Mouse (Mus musculus) urinary bladder, adult 2 months (tissue): Measurements from ENCODE around the gene Ccdc66. TPM values are rescaled to one million over a fixed set of nuclear protein-coding genes. Genes with fewer than 3 reads are reported as not detected.

Experiments
- DNase-seq: peaks from one replicate; pipeline ENCODE4 v3.0.0; 2022; ENCODE audit warnings: low spot score
- polyA plus RNA-seq: library from polyadenylated mRNA; depleted of rRNA; stranded (reverse); fragments of >200 nt; gene quantifications from 2 replicates; pipeline ENCODE4 v1.2.3, GENCODE M21; 2012; rRNA removed

Gene Ccdc66
- 12.6 and 14.5 TPM in 2 replicates for polyA plus RNA-seq

DNA sequence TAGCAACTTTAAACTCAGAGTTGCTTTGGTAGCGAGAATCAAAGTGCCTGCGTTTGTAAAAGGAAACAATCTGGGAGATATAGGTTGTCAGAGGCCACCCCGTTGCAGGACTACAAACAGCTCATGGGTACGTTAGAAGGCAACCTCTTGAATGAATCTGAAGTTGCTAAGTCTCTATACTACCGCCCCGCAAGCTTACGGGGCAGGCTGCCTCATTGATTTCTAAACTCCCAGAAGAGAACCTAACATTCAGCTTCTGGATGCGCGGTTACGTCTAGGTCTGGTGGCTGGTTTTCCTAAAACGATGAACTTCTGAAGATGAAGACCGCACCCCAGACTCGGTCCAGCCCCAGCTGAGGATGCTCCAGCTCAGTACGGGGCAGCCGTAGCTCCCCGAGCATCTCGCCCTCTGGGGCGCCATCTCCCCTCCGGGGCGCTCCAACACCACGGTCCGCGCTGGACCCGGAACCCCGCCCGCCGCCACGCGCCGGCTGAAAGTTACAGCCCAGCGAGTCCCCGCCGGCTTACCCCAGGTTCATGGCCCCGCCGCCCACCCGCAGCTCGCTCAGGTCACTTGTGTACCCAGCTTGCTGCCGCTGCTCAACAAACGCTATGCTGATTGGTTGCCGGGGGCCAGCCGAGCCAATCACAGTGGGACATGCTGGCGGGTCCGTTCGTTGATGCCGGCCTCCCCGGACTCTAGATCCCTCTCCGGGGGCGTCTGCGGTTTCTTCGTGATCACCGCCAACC is at the start of gene Ccdc66:
Gene Ccdc66, minus strand, starts transcription at position 567 of the 750 bp plus-strand sequence.
- peak; percentile 100 for DNase-seq

GRCm38 (mm10) chr14:27543838-27544426 is 35.7 kb upstream of the Ccdc66 start:
- no peak for DNase-seq

DNA sequence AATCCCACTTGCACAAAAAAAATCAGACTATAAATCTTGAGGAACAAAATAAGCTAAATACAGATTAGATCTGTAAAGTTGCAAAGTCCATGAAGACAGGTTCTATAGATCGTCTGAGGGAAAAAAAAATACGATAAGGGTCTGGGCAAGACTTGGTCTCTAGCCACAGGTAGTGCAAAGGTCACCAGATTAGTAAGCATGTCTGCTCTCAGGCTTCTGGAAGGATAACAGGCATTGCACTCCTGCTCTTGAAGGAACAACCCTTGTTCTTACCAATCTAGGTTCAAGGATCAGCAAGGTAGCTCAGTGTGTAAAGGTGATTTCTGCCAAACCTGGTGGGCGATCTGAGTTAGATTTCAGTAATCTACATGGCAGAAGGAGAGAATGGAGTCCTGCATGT is 28.2 kb upstream of the Ccdc66 start:
- no peak for DNase-seq

GRCm38 (mm10) chr14:27524541-27524940 is 16.3 kb upstream of the Ccdc66 start:
- DNase-seq, result no peak

DNA sequence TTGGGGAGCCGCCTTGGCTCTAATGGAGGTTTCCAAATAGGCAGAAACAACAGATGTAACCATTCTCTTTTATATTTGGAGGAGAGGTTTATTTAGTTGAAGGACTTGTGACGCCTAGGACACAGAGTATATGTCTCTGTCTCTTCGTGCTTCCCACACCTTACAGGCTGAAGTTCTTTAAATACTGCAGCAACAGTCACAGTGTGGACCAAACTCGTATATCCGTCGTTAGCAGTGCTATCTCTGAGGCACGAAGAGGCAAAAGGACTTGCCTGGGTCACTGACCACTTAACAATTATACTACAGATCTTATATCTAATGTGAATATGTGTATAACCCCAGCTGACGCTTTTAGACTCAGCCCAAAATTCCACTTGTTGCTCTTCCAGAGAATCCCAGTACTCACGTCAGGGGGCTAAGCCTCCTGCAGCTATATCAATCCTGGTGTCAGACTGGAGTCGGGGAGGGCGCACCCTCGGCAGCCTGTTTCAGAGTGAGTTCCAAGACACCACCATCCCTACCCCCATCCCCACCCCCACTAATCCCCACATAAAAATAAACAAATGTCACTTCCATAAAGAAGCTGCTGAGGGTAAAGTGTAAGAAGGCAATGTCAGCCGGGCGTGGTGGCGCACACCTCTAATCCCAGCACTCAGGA is 513 bp upstream of the Ccdc66 start:
- no peak for DNase-seq

- DNase-seq, result no peak
These were observed 7.2 kb downstream of the Ccdc66 start for GRCm38 (mm10) chr14:27501096-27501495.

GRCm38 (mm10) chr14:27493516-27493915 is 14.7 kb downstream of the Ccdc66 start:
- DNase-seq, result no peak

- DNase-seq, result no peak
These were observed 16.9 kb downstream of the Ccdc66 start for GRCm38 (mm10) chr14:27491399-27491798.

DNA sequence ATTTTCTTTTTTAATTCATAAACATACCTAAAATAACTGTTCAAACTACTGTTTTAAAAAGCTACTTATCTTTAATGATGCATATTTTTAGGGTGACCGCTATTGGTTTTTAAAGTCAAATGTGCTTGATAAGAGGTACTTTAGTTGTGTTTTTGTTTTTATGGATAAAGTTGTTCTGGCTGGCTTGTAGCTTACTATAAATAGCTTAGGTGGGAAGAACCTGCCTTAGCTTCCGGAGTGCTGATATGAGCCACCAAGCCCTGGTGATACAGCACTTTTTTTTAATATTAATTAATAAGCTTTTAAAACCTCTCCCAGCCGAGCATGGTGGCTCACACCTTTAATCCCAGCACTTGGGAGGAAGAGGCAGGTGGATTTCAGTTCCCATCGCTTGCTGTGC is 61.3 kb downstream of the Ccdc66 start:
- DNase-seq, result no peak

DNA sequence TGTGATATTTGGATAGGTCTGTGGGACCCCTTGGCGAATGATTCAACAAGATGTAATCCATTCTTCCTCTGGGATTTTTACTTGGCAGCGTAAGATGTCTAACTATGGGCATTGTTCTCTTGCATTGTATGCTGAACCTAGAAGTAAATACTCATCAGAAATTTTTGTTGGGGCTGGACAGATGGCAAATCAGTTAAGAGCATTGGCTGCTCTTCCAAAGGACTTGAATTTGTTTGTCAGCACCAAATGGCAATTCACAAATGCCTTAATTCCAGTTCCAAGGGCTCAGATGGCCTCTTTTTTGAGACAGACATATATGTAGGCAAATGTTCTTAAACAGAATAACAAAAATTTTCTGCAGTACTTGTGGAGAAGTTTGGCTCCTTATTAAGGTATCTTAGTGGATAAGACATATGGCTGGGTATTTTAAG is 63.4 kb downstream of the Ccdc66 start:
- DNase-seq, result no peak

GRCm38 (mm10) chr14:27440921-27441320 is 67.3 kb downstream of the Ccdc66 start:
- DNase-seq, result no peak

DNA sequence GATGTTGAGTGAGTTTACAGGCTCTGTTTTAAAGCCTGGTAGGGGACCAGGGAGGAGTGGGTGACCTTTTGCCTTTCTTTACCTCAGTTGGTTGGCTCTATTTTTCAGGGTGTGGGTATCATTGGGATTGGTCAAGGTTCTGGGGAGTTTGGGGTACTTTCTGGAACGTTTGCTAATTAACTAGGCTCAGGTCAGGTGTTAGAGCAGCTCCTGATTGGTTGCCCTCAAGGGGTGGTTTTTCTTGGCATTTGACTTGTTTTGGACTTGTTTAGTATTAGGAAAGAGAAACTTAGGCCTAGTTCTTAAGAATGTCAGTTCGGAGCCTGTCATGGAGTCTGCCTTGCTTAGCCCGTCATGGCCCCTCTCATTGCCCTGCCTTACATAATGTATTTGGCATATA is 71.4 kb downstream of the Ccdc66 start:
- no peak for DNase-seq

- DNase-seq, result no peak
These were observed 72.1 kb downstream of the Ccdc66 start for GRCm38 (mm10) chr14:27436116-27436515.

DNA sequence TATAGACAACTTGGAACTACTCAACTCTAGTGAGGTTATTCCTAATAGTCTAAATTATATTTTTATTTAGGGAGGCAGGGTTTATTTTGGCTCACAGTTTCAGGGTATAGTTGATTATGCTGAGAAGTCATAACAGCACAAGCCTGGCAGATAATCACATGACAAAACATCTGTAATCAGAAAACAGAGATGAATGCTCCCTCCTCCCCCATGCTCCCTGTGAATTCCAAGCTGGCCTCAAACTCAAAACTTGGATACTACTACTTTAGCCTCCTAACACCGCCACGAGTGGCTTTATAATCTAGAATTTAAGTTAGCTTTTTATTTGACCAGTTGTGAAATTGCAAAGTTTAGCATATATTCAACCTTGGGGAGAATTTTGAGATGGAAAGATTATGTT is 76.2 kb downstream of the Ccdc66 start:
- no peak for DNase-seq

Other genes with a start within 250 kb of the Ccdc66 start
- 33.8 and 40.6 TPM in 2 replicates for gene Fam208a, start 79.6 kb downstream of the Ccdc66 start, polyA plus RNA-seq
- gene Erc2, start 114.0 kb upstream of the Ccdc66 start, polyA plus RNA-seq, result 0.80 and 1.0 TPM in 2 replicates